Mouse (Mus musculus) liver (tissue): Measurements from ENCODE around the gene Ptprh.

Source experiments
- DNase-seq: peaks from one replicate; pipeline ENCODE4 v3.0.0-alpha.2; 2020; ENCODE audit warnings: mixed read lengths

Ptprh gene

DNA sequence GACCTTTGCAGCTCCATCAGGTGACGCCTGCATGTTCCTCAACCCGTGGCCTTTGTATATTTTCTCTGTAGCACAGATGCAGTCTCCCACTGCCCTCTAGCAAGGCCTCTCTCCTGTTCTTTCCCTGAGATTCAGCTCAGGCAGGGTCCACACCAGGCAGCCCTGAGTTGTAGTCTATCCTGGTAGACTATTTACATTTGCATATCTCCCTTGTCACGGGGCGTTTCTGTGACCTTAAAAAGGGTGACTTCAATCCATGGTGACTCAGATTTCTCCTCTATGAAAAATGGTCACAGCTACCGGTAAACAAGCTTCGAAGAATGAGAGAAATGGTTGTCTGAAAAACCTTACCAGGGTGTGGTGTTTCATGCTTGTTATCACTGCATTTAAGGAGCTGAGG is at the start of gene Ptprh:
Gene Ptprh, minus strand, starts transcription at position 169 of the 400 bp plus-strand sequence.
- DNase-seq: no peak

DNA sequence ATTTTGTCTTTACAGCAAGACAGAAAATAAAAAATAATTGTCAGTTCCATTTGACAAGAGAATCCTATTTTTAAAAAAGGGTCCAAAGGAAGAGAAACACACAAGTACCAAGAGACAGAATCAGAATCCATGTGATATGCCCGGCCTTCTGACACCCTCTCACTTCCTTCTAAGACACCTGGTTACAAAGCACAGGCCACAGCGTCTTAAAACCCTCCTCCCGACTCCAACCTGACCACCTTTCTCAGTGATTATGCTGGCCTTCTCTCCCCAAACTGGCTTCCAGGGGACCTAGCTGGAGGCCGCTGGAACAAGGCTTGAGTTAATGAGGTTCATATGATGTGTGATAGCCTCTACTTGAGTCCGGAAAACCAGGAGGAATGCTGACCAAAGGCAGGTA is 49.5 kb upstream of the Ptprh start:
- DNase-seq: no peak

DNA sequence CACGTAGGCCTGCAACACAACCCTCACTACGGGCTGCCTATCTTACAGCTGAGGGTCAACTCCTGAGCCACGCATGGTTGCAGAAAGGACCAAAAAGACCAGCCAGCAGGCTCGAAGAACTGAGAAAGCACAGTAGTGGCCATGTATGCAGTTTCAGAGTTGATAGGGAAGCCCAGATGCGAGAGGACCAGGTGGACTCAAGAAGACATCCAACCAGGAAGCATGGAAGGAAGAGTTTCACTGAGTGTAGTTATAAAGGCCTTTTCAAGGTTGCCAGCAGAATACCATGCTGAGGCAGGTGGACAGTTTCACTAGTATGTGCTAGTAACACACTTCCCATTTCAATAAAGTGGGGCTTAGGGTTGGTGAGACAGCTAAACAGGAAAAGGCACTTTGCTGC is 48.9 kb upstream of the Ptprh start:
- DNase-seq: no peak

DNA sequence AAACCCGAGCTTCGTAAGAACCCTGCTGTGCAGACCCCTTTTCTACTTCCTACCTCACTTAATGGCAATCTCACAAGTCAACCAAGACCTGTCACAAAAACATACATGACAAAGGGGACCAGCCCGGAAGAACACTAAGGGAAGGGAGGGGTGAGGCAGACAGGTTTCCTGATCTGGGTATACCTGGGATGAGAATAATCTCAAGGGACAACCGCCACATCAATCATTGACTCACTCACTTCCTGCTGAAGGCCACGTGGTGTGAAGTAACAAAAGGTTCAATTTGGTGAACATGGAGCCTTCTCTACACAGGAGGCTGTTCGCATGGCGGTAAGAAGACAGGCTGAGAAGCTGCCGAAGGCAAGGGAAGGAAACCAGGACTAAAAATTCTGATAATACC is 47.7 kb upstream of the Ptprh start:
- DNase-seq: no peak

DNA sequence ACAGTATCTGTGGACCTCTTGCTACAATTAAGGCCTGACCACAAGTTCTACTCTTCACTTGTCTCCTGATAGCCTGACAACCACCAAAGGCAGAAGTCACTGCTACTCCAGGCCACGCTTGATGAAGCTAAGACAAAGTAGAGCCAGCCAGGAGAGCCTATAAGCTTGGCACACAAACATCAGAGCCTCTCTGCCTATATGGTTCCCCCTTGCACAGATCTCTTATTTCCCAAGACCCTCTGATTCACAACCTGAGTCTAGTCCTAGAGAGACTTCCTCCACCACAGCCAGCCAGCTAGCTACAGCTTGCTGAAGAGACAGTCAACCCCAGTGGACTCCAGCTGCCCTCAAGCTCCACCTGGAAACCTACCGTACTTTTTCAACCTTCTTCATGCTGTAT is 44.2 kb upstream of the Ptprh start:
- DNase-seq: no peak

DNA sequence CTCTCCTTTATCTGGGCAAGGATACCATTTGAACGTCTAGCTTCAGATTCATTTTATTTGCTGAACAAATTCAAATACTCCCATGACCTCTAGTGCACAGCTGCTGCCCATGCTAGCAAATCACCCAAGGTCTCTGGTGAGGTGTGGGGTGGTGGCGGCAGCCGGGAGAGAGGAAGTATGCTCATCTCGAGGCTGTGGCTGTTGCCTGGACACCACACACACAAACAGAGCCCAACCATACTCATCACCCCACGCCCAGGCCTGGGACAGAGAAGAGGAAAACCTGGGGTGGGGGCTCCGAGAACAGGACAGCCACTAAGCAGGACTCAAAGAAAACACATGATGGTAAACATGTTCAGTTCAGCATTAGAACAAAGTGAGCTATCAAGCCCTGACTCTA is 43.5 kb upstream of the Ptprh start:
- DNase-seq: no peak

DNA sequence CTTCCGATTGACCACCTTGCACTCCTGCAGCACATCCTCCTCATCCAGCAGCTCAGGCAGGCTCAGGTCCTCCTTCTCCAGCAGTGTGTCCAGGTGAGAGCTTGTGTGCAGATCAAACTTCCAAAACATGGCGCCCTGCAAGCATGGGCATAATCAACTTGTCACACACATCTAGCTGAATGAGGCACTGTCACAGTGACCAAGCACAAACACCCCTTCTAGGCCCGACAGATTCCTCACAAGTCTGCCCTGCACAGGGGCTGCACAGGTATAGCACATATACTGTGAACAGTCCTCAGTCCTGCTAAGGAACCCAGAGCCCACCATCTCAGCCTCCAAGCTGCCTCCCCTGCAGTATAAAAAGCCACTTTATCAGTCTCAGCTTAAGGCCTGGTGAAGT is 43.0 kb upstream of the Ptprh start:
- no peak for DNase-seq

DNA sequence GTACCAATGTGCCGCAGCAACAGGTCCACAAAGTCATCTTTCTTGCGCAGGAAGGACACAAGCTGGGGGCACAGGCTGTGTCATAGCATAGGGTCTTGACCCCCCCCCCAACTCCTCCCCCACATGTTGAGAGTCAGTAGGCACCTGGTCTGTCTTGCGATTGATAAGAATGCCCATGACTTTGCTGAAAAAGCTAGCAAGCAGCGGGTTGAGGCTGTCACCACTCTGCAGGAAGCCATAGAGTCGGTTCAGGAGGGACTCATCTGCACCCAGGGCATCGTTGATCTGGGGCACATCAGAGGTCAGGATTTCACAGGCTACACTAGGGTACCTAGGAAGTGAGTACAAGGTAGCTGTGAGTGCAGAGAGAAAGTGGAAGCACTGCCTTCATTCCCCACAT is 39.4 kb upstream of the Ptprh start:
- DNase-seq: no peak

DNA sequence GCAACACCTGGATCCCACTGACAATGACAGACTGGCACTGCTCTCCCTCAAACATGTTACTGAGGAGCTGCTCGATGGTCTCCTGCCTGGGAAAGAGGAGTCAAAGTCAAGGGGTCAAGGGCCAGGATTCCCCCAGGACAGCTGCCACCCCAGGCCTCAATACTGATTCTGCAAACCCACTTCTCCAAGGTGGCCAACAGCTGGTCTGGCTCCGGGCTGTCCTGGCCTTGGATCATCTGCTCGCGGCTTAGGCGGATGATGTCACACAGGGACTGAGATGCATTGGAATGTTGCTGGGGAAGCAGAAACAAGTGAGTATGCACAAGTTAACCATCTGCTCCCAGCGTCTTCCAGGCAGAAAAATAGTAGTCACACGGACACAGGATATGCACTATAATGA is 38.1 kb upstream of the Ptprh start:
- DNase-seq: no peak

DNA sequence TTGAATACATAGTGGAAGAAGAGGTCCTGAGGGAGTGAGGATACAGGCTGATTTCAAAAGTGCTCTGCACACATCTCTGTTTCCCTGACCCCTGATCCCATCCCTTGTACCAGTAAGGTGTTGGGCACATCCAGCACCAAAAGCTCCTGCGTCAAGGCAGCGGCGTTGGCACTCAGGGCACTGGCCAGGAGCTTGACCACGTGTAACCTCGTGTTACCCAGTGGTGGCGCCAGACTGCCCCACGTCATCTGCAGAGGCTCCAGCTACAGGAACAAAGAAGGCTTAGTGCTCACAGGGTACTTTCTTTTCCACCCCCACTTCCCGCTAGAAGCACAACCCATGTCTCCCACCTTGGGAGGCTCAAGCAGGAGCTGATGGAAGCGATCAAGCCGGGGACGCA is 37.3 kb upstream of the Ptprh start:
- DNase-seq: no peak

DNA sequence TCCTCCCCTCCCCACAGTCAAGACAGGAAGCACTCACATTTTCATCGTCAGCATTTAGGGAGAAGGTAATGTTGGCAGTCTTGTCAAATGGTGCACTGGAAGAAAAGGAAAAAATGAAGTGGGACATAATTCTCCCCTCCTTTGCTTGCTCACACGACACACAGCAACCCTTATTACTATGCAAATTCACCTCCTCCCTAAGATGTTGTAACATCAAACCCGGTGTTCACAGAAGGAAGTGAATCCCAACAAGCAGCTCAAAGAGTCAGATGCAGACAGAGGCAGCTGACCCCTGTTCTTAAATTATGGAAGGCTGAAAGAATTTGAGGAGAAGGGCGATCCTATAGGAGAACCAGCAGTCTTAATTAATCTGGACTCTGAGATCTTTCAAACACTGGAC is 32.3 kb upstream of the Ptprh start:
- DNase-seq: no peak

DNA sequence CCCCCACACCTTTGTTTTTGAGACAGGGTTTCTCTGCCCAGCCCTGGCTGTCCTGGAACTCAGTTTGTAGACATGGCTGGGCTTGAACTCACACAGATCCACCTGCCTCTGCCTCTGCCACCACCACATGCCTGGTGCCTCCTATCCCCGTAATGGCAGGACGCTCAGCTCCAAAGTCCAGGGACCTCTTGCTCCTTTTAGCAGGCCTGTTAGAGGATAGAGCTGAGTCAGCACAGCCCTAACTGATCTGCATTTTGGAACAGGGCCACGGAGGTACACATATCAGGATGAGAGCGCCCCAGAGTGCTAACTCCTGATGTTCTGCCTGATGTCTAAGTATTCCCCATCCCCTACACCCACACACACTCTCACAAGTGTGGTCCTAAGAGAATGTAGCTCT is 27.2 kb upstream of the Ptprh start, which contains the start of gene Tmem86b:
Gene Tmem86b, minus strand, starts transcription at position 392 of the 400 bp plus-strand sequence.
- peak; percentile 76 for DNase-seq

DNA sequence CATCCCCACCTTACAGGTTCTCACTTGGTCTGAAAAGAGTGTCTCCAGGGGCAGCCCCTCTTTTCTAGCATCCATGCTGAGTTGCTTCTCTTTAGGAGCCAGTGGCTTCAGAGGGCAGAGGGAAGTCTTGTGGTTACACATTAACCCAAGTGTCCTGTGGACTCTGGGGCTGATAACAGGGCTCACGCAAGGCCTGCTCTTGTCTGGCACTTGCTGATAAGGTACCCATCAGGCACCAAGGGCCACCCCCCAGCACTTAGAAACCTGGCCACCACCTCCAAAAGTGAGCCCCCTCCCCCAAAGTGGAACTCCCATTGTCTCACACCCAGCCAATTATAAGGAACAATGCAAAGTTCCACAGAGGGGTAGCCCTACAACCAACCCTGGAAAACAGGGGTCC is 26.4 kb upstream of the Ptprh start:
- peak; percentile 90 for DNase-seq

DNA sequence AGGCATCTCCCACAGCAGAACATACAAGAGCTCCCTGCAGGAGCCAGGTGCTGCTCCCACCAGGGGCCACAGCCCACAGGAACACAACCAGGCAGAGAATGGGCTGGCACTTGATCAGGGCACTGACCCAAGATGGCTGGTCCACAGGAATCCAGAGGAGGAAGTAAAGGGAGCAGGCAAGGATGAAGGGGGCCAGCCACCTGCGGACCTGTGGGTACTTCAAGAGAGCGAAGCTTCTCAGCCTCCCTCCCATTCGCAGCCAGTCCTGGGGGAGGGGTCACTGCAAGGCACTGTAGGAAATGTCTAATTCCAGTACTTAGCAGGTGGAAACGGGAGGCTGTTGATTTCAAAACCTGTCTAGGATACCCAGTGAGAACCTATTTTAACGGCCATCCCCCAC is 25.7 kb upstream of the Ptprh start:
- peak; percentile 67 for DNase-seq

DNA sequence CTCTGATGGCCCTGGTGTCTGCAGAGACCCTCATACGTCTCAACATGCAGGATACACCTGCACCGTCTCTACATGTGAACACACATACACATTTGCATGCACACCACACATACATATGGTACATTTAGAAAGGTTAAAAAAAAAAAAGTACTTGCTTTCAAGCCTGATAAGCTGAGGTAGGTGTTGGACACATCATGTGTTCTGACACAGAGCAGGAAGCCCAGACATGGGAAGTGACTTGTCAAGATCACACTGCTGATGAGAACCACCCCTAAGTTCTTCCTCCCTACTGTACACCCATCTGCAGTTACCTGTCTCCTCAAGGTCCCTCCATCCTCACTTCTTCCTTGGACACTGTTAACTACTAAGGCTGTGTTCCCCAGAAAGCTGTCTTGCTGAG is 22.1 kb upstream of the Ptprh start:
- no peak for DNase-seq

DNA sequence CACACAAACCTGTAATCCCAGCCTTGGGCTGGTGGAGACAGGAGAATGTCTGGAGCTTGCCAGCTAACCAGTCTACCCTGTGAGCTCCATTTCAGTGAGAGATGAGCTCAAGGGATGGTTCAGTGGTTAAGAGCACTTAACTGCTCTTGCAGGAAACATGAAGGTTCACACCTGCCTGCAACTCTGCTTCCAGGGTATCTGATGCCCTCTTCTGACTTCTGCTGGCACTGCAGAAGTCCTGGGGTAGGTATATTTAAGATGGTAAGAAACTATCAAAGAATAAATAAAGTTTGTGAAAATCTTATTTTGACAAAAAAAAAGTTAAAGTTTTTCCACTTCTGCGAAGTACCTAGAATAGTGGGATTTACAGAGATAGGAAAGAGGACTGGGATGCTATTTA is 20.5 kb upstream of the Ptprh start:
- no peak for DNase-seq

DNA sequence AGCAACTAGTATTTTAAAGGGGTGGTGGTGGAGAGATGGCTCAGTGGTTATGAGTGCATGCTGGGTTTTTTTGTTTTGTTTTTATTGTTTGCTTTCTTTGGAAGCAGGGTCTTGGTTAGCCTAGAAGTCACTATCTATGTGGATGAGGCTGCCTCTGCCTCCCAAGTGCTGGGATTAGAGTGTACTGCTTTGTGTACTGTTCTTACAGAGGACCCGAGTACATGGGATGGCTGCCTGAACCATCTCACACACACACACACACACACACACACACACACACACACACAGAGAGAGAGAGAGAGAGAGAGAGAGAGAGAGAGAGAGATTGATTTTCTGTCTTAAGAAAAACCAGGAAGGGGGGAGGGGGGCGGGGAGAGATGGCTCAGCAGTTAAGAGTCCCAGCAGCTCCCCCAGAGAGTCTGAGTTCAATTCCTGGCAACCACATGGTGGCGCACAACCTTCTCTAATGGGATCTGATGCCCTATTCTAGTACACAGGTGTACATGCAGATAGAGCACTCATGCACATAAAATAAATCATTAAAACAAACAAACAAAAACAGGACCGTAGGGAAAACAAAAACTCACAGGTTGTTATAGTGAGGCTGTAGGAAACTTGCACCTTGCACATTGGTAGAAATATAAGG is 19.8 kb upstream of the Ptprh start:
- peak; percentile 78 for DNase-seq

DNA sequence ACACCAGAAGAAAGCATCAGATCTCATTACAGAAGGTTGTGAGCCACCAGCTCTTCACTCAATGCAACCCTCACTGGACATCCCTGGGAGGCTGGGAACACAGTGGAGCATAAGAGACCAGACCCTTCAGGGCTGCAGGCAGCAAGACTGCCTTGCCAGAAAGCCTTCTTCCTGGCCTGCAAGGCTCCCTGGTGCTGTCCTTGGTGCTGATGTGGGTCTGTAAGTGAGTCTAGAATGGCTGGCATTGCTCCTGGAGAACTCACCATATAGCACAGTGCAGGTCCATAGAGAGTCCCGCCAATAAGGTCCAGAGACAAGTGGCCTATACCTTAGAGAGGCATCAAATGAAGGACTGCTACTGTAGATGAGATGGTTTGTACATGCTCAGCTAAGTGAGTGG is 16.1 kb upstream of the Ptprh start:
- DNase-seq: peak; percentile 75

DNA sequence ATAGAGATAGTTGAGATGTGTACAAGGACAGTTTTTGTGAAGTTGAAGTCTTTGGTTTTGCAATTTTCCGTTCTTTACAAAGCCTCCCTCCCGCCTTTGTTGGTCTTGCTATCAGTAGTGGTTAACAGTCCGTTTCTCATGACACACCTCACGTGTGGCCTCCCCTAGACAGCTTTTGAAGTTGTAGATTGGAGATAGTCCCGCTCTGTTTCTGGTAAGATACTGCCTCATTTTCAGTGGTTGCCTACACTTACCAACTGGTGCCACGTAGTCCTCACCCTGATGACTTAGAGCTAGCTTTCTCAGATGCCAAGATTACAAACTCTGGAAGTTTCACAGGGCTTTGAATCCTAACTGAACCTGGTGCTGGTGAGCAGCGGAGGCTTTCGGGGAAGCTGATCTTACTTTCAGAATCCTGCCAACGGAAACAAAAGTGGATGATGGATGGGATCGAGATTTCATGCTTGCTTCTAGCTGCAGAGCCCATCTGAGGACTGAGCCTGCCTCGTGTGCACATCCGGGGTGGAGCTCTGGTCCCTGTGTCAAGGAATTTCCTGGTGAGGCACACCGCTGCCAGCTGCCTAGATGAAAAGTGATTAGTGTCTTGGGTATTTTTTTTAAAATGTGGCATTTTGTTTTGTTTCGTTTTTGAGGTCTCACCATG is 10.0 kb upstream of the Ptprh start:
- peak; percentile 52 for DNase-seq

DNA sequence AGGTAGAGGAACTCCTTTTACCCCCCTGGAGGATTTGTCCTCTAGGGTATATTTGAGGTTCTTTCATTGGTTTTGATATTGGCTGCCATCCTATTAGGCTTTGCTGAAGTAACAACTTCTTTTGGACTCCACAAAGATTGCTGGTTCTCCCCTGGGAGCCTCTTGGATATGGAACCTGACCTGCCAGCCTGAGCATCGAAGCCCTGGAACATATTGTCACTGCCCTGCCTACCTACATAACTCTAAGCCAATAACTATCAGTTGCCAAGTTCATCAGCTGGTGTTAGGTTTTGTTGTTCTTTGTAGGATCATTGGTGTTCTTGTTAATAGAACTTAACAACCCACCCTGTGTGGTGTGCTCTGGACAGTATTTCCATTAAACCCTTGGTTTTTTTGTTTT is 9.1 kb upstream of the Ptprh start:
- no peak for DNase-seq

DNA sequence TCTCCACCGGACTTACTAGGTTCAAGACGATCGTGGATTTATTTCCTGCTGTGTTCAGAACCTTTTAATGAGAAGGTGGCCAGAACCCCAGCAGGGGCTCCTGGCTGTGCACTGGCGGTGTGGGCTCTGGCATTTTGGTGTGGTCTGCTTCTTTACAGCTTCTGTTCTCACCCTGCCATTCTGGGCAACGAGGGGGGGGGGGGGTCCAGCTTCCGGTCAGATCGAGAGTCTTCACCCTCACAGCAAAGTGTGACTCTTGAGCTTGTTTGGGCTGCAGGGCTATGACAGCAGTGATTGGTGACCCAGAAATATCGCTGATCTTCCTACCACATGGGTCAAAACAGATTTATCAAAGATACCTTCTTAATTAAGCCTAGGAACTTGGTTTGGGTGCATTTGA is 8.5 kb upstream of the Ptprh start:
- no peak for DNase-seq

DNA sequence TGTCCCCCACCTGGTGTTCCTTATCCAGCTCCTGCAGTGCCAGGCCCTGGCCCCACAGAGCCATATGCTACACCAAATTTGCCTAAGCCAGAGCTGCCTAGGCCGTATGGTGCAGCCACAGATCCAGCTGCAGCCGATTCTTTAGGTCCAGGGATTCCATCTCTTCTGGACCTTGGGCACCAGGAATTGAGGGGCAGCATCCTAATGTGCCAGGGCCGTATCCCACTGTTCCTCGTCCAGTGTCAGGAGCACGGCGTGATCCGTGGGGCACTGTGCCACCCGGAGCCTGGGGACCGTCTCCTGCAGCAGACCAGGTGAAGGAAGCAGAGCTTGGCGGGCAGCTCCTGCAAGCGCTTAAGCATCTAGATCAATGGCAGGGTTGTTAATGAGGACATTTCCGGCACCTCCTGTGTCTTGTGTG is 8.1 kb upstream of the Ptprh start:
- DNase-seq: no peak

DNA sequence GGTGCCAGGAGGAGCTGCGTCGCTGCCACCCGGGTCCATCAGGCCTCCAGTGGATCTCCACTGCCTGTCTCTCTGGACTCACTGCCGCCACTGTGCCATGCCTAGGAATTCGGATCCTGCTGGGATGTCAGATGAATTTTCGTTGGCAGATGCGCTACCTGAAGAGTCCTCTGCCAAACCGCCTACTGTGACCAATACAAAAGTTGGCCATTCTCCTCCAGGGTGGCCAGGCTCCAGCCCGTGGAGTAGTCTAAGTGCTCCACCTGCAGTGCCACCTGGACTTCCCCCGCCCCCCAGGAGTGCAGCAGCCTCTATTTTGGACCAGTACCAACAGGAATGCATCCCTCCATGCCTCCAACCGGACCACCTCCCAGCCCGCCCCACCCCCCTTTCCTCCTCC is 7.7 kb upstream of the Ptprh start:
- DNase-seq: no peak

DNA sequence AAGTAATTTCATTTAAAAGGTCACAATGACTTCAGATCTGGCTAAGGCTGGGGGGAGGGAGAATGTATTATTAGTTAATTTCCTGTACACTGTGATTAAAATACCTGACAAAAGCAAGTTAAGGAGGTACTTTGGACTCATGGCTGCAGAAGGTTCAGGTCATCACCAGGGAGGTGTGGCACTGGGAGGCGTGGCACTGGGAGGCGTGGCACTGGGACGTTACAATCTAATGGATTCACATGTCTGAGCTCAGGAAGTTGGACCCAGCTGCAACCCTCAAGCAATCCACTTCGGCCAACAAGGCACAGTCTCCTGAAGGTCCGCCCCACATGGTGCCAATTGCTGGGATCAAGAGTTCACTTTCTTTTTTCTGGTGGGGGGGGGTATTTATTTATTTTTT is 4.2 kb upstream of the Ptprh start:
- DNase-seq: peak; percentile 60

DNA sequence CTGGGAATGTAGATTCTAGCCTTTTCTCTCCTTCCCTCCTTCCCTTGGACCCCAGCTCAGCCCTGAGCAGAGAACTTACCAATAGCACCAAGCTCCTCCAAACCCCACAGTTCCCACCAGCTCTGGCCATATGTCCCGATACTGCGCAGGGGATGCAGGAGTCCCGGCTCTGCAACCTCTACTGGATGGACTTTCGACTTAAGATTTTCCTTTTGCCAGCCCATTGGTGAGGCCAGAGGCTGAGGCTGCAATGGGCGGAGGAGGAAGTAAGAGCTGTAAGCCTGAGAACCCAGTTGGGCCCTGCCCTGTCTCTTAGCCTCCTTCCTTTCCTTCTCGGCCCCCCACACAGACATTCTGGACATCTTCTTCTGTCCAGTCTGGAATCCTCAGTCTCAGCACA is 872 bp downstream of the Ptprh start:
- no peak for DNase-seq
